ENCODE assay signal across 12 mouse cellular contexts in the genomic region with DNA sequence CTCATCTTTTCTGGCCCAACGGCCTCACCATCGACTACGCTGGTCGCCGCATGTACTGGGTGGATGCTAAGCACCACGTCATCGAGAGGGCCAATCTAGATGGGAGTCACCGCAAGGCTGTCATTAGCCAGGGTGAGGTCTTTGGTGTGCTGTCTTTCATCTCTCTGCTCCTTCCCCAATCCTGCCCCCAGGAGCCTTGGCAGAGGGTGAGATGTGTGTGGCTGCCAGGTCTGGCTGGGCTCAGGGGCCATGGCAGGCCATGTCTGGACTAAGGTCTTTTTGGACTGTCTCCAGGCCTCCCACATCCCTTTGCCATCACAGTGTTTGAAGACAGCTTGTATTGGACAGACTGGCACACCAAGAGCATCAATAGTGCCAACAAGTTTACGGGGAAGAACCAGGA. TPM values are rescaled to one million over a fixed set of nuclear protein-coding genes. Genes with fewer than 3 reads are reported as not detected.
A peak's percentile ranks its signal among the peaks of the same experiment; 100 is the strongest.
DNase-seq lines count a peak whose midpoint lies in the region; ATAC-seq and TF ChIP-seq lines count a peak whose summit lies in the region.
"Had no signal": no experiment of that assay in that cellular context is flagged by ENCODE, and none has a peak within 500 bp of the region (broad histone marks: within the 10 kb centered on the region; RNA-seq: fewer than 3 reads in every experiment).

No protein-coding gene starts in this region.

- no peak for TF ChIP-seq CTCF in forebrain, postnatal 0 days (IDR thresholded peaks at IDR 0.05; ENCODE audit: low read depth)

- WGBS in hindbrain, embryonic 11.5 days: 96% methylated on average over 9 of the region's 9 CpGs
- 94% methylated on average over 9 of the region's 9 CpGs for WGBS in hindbrain, embryonic 10.5 days
- 78% methylated on average over 9 of the region's 9 CpGs for WGBS in forebrain, postnatal 0 days

- H3K9ac ChIP-seq in hindbrain, embryonic 11.5 days (ENCODE audit: low read depth, low read length): no peak overlapping the region
- H3K9ac ChIP-seq in forebrain, postnatal 0 days: no peak overlapping the region
- H3K9ac ChIP-seq: liver, postnatal 0 days had no signal

- no peak overlapping the region for H3K27ac ChIP-seq in hindbrain, embryonic 11.5 days (ENCODE audit: low read depth, low read length)
- H3K27ac ChIP-seq in hindbrain, embryonic 10.5 days: no peak overlapping the region
- H3K27ac ChIP-seq in forebrain, postnatal 0 days (ENCODE audit: low read depth, low read length): no peak overlapping the region
- H3K27ac ChIP-seq: heart, embryonic 10.5 days had no signal

- peaks cover 4% of the 10 kb centered on the region; the same call in 1 of the 2 replicates for H3K36me3 ChIP-seq in hindbrain, embryonic 11.5 days (ENCODE audit: control insufficient read depth, insufficient read depth, low read length)
- H3K36me3 ChIP-seq in hindbrain, embryonic 10.5 days: peaks cover 91% of the 10 kb centered on the region
- H3K36me3 ChIP-seq in forebrain, postnatal 0 days (ENCODE audit: insufficient read depth): no peaks in the 10 kb centered on the region

- no peaks in the 10 kb centered on the region for H3K27me3 ChIP-seq in hindbrain, embryonic 11.5 days (ENCODE audit: control insufficient read depth, insufficient read depth, low read length)
- no peaks in the 10 kb centered on the region for H3K27me3 ChIP-seq in hindbrain, embryonic 10.5 days (ENCODE audit: insufficient read depth, poor library complexity, severe bottlenecking)
- H3K27me3 ChIP-seq in forebrain, postnatal 0 days (ENCODE audit: insufficient read depth, low read length): no peaks in the 10 kb centered on the region

- H3K9me3 ChIP-seq in hindbrain, embryonic 11.5 days (ENCODE audit: control insufficient read depth, low read length): no peaks in the 10 kb centered on the region
- H3K9me3 ChIP-seq in hindbrain, embryonic 10.5 days: no peaks in the 10 kb centered on the region
- H3K9me3 ChIP-seq in forebrain, postnatal 0 days (ENCODE audit: low read length): no peaks in the 10 kb centered on the region
- H3K9me3 ChIP-seq: heart, embryonic 10.5 days; megakaryocyte, embryonic 14.5 days had no signal

- no peak for DNase-seq in hindbrain, embryonic 11.5 days (ENCODE audit: low spot score)
- DNase-seq in hindbrain, embryonic 10.5 days (ENCODE audit: low spot score): no peak
- peak; percentile 50 to 58 for DNase-seq in right cerebral cortex, postnatal 10 days (ENCODE audit: low spot score in 2 of 2)
- DNase-seq in right cerebral cortex, postnatal 36 days (ENCODE audit: low spot score in 2 of 2): no peak
- DNase-seq in forebrain, postnatal 0 days: no peak
- DNase-seq in kidney, postnatal 14 days: no peak
- DNase-seq in adrenal gland, postnatal 25 days: no peak
- DNase-seq: liver, postnatal 0 days; right cerebral cortex, postnatal 4 days had no signal

- no peak overlapping the region for H3K4me3 ChIP-seq in hindbrain, embryonic 11.5 days (ENCODE audit: low read depth, low read length)
- no peak overlapping the region for H3K4me3 ChIP-seq in hindbrain, embryonic 10.5 days
- H3K4me3 ChIP-seq in forebrain, postnatal 0 days (ENCODE audit: low read depth, low read length): no peak overlapping the region
- H3K4me3 ChIP-seq: heart, embryonic 10.5 days; megakaryocyte, embryonic 14.5 days had no signal

- no peaks in the 10 kb centered on the region for H3K4me1 ChIP-seq in hindbrain, embryonic 11.5 days (replicated peaks; ENCODE audit: control insufficient read depth, insufficient read depth, low read length)
- H3K4me1 ChIP-seq in hindbrain, embryonic 10.5 days (replicated peaks): no peaks in the 10 kb centered on the region; the same call in 1 of the 2 replicates
- H3K4me1 ChIP-seq in forebrain, postnatal 0 days (ENCODE audit: insufficient read depth): no peaks in the 10 kb centered on the region

- ATAC-seq in hindbrain, embryonic 11.5 days (ENCODE audit: low FRiP score): 0 out of 2 replicates have a peak, but pooled peaks have one; percentile 40
- ATAC-seq in forebrain, postnatal 0 days: peak; percentile 47
- ATAC-seq: CD4-positive, CD25-positive, alpha-beta regulatory T cell, adult 4 months had no signal

- H3K4me2 ChIP-seq in hindbrain, embryonic 11.5 days (replicated peaks; ENCODE audit: low read depth, low read length): no peak overlapping the region
- H3K4me2 ChIP-seq in forebrain, postnatal 0 days (ENCODE audit: low read depth): no peak overlapping the region

RNA-seq across cellular contexts. Expression of gene Lrp4, which starts 23.1 kb away (rescaled TPM):
- 5.9 TPM in 2 replicates for polyA plus RNA-seq in hindbrain, embryonic 11.5 days (2014; fragmentation: Nextera tagmentation; extraction: Ambion mirVana)
- polyA plus RNA-seq in hindbrain, embryonic 10.5 days (2016; fragmentation: Nextera tagmentation; extraction: Ambion mirVana): 6.4 and 7.6 TPM in 2 replicates
- total RNA-seq in forebrain, postnatal 0 days (2014; rRNA removed): 12.0 and 13.7 TPM in 2 replicates
- 2.8 and 4.1 TPM in 2 replicates for polyA plus RNA-seq in forebrain, postnatal 0 days (2015; fragmentation: Nextera tagmentation; extraction: Ambion mirVana)
- 4.7 and 5.2 TPM in 2 replicates for total RNA-seq in adrenal gland, postnatal 25 days (2021)

RNA-seq across cellular contexts. Expression of gene 1110051M20Rik, which starts 35.9 kb away (rescaled TPM):
- 102 and 104 TPM in 2 replicates for polyA plus RNA-seq in hindbrain, embryonic 11.5 days (2014; fragmentation: Nextera tagmentation; extraction: Ambion mirVana)
- polyA plus RNA-seq in hindbrain, embryonic 10.5 days (2016; fragmentation: Nextera tagmentation; extraction: Ambion mirVana): 86.4 and 96.7 TPM in 2 replicates
- total RNA-seq in forebrain, postnatal 0 days (2014; rRNA removed): 127 and 147 TPM in 2 replicates
- 165 and 182 TPM in 2 replicates for polyA plus RNA-seq in forebrain, postnatal 0 days (2015; fragmentation: Nextera tagmentation; extraction: Ambion mirVana)
- total RNA-seq in adrenal gland, postnatal 25 days (2021): 13.6 and 20.7 TPM in 2 replicates

RNA-seq across cellular contexts. Expression of gene Ckap5, which starts 46.2 kb away (rescaled TPM):
- 132 and 171 TPM in 2 replicates for polyA plus RNA-seq in hindbrain, embryonic 11.5 days (2014; fragmentation: Nextera tagmentation; extraction: Ambion mirVana)
- 125 and 144 TPM in 2 replicates for polyA plus RNA-seq in hindbrain, embryonic 10.5 days (2016; fragmentation: Nextera tagmentation; extraction: Ambion mirVana)
- 119 and 142 TPM in 2 replicates for total RNA-seq in forebrain, postnatal 0 days (2014; rRNA removed)
- polyA plus RNA-seq in forebrain, postnatal 0 days (2015; fragmentation: Nextera tagmentation; extraction: Ambion mirVana): 66.1 and 103 TPM in 2 replicates
- total RNA-seq in adrenal gland, postnatal 25 days (2021): 45.1 and 49.3 TPM in 2 replicates

Comparison
In these comparisons a context has a peak if more than half of its experiments do, and no peak if none do; other contexts are left out.
1. DNase-seq: peak in right cerebral cortex, postnatal 10 days (2 of 2); none in hindbrain, embryonic 11.5 days (single experiment), hindbrain, embryonic 10.5 days (single experiment), right cerebral cortex, postnatal 36 days (0 of 2), forebrain, postnatal 0 days (single experiment), kidney, postnatal 14 days (single experiment) and adrenal gland, postnatal 25 days (single experiment).